Mouse (Mus musculus) MEL (cell line): ENCODE results near the gene Nap1l5. TPM values are rescaled to one million over a fixed set of nuclear protein-coding genes. Genes with fewer than 3 reads are reported as not detected.

Experiments used
- DNase-seq: peaks from one replicate; pipeline ENCODE4 v3.0.0; 2011; ENCODE audit warnings: low read depth, low spot score
- H3K27ac ChIP-seq: 2 replicates; pipeline ENCODE4 v1.5.1; 2012; ENCODE audit warnings: low read depth, mild to moderate bottlenecking, control low read depth, low read length, moderate library complexity; ENCODE audit not compliant: control insufficient read depth
- H3K27me3 ChIP-seq, 2 experiments: fragments of 150-350 bp in 1 of 2; sonication (generic) in 1 of 2; 2 replicates each; pipeline ENCODE4 v1.6.1; 2012; ENCODE audit warnings: low read length in 2 of 2, mild to moderate bottlenecking in 2 of 2, improper control_type of control experiment in 1 of 2, moderate library complexity in 1 of 2; ENCODE audit not compliant: insufficient read depth in 2 of 2, control insufficient read depth in 1 of 2
- H3K36me3 ChIP-seq, 2 experiments: 2 replicates each; pipeline ENCODE4 v1.6.1; 2012 to 2014; ENCODE audit warnings: low read length in 2 of 2, improper control_type of control experiment in 1 of 2, inconsistent platforms in 1 of 2, mild to moderate bottlenecking in 1 of 2; ENCODE audit not compliant: insufficient read depth in 2 of 2, control insufficient read depth in 1 of 2
- H3K4me1 ChIP-seq, 2 experiments: fragments of 150-350 bp in 1 of 2; sonication (generic) in 1 of 2; 2 replicates each; pipeline ENCODE4 v1.6.1; 2012; ENCODE audit warnings: low read length in 2 of 2, improper control_type of control experiment in 1 of 2, mild to moderate bottlenecking in 1 of 2; ENCODE audit not compliant: insufficient read depth in 2 of 2, control insufficient read depth in 1 of 2
- H3K4me3 ChIP-seq, 2 experiments: fragments of 150-350 bp in 1 of 2; sonication (generic) in 1 of 2; 2 replicates each; pipeline ENCODE4 v1.5.1; 2012; ENCODE audit warnings: low read depth in 2 of 2, low read length in 2 of 2, mild to moderate bottlenecking in 2 of 2, moderate library complexity in 2 of 2, control low read depth in 1 of 2, improper control_type of control experiment in 1 of 2; ENCODE audit not compliant: control insufficient read depth in 1 of 2, insufficient read depth in 1 of 2
- H3K79me2 ChIP-seq: 2 replicates; pipeline ENCODE4 v1.6.1; 2012; ENCODE audit warnings: mild to moderate bottlenecking, low read length, moderate library complexity; ENCODE audit not compliant: control insufficient read depth, poor library complexity, insufficient read depth
- H3K9ac ChIP-seq: 2 replicates; pipeline ENCODE4 v1.6.1; 2012; ENCODE audit warnings: low read depth, mild to moderate bottlenecking, control low read depth, low read length, moderate library complexity; ENCODE audit not compliant: control insufficient read depth, poor library complexity, severe bottlenecking
- H3K9me3 ChIP-seq: fragments of 150-350 bp; sonication (generic); replicated peaks from 2 replicates; pipeline ENCODE4 v1.6.1; 2012; ENCODE audit warnings: mild to moderate bottlenecking, low read length, improper control_type of control experiment, moderate library complexity; ENCODE audit not compliant: insufficient read depth
- BHLHE40 ChIP-seq: IDR thresholded peaks from 2 replicates; pipeline ENCODE4 v1.6.1; 2012; ENCODE audit warnings: low read depth, mild to moderate bottlenecking, inconsistent platforms, low read length, improper control_type of control experiment, borderline replicate concordance
- CHD1 ChIP-seq: IDR thresholded peaks from 2 replicates; pipeline ENCODE4 v1.6.1; 2012; ENCODE audit warnings: low read depth, mild to moderate bottlenecking, inconsistent platforms, low read length, improper control_type of control experiment
- E2F4 ChIP-seq: IDR thresholded peaks from 2 replicates; pipeline ENCODE4 v1.6.1; 2011; ENCODE audit warnings: low read depth, low read length, improper control_type of control experiment, borderline replicate concordance
- EP300 ChIP-seq, 2 experiments: IDR thresholded peaks; 2 replicates each; pipeline ENCODE4 v1.6.1; 2011; ENCODE audit warnings: improper control_type of control experiment in 2 of 2, low read length in 2 of 2, low read depth in 1 of 2, mild to moderate bottlenecking in 1 of 2
- GATA1 ChIP-seq: IDR thresholded peaks from 2 replicates; pipeline ENCODE4 v1.6.1; 2011; ENCODE audit warnings: low read depth, low read length, improper control_type of control experiment
- MEF2A ChIP-seq: IDR thresholded peaks from 2 replicates; pipeline ENCODE4 v1.6.1; 2014; ENCODE audit warnings: low read depth, mild to moderate bottlenecking, inconsistent platforms, low read length, improper control_type of control experiment; ENCODE audit not compliant: poor library complexity, insufficient replicate concordance, severe bottlenecking; ENCODE audit errors: extremely low read depth
- MYB ChIP-seq: IDR thresholded peaks from 2 replicates; pipeline ENCODE4 v1.6.1; 2011; ENCODE audit warnings: mild to moderate bottlenecking, low read depth, low read length, improper control_type of control experiment
- MYC ChIP-seq: IDR thresholded peaks from 2 replicates; pipeline ENCODE4 v1.6.1; 2011; ENCODE audit warnings: low read depth, mild to moderate bottlenecking, low read length, improper control_type of control experiment, moderate library complexity
- NELFE ChIP-seq: IDR thresholded peaks from 2 replicates; pipeline ENCODE4 v1.6.1; 2011; ENCODE audit warnings: low read depth, low read length, improper control_type of control experiment
- NRF1 ChIP-seq: IDR thresholded peaks from 2 replicates; pipeline ENCODE4 v1.6.1; 2014; ENCODE audit warnings: low read depth, mild to moderate bottlenecking, inconsistent platforms, low read length, improper control_type of control experiment, moderate library complexity; ENCODE audit not compliant: poor library complexity, insufficient read depth, severe bottlenecking
- POLR2A ChIP-seq, 2 experiments: IDR thresholded peaks; 2 replicates each; pipeline ENCODE4 v1.6.1; 2011 to 2012; ENCODE audit warnings: low read length in 2 of 2, mild to moderate bottlenecking in 2 of 2, control low read depth in 1 of 2, improper control_type of control experiment in 1 of 2, low read depth in 1 of 2, moderate library complexity in 1 of 2; ENCODE audit not compliant: control insufficient read depth in 1 of 2, insufficient read depth in 1 of 2, poor library complexity in 1 of 2
- POLR2AphosphoS2 ChIP-seq: IDR thresholded peaks from 2 replicates; pipeline ENCODE4 v1.6.1; 2011; ENCODE audit warnings: low read length, improper control_type of control experiment
- POLR2AphosphoS5 ChIP-seq: IDR thresholded peaks from 2 replicates; pipeline ENCODE4 v1.6.1; 2012; ENCODE audit warnings: low read depth, borderline replicate concordance, mild to moderate bottlenecking, inconsistent platforms, low read length, moderate library complexity, mixed read lengths
- RCOR1 ChIP-seq: IDR thresholded peaks from 2 replicates; pipeline ENCODE4 v1.6.1; 2012; ENCODE audit warnings: low read depth, mild to moderate bottlenecking, inconsistent platforms, low read length, improper control_type of control experiment
- USF2 ChIP-seq, 2 experiments: IDR thresholded peaks; 2 replicates each; pipeline ENCODE4 v1.6.1; 2011 to 2012; ENCODE audit warnings: improper control_type of control experiment in 2 of 2, low read length in 2 of 2, borderline replicate concordance in 1 of 2, inconsistent platforms in 1 of 2, low read depth in 1 of 2, mild to moderate bottlenecking in 1 of 2; ENCODE audit not compliant: insufficient read depth in 1 of 2
- ZC3H11A ChIP-seq: IDR thresholded peaks from 2 replicates; pipeline ENCODE4 v1.6.1; 2012; ENCODE audit warnings: low read depth, mild to moderate bottlenecking, inconsistent platforms, low read length, improper control_type of control experiment
- ZKSCAN1 ChIP-seq: IDR thresholded peaks from 2 replicates; pipeline ENCODE4 v1.6.1; 2012; ENCODE audit warnings: low read depth, mild to moderate bottlenecking, inconsistent platforms, low read length, improper control_type of control experiment, moderate library complexity
- ZMIZ1 ChIP-seq: IDR thresholded peaks from 2 replicates; pipeline ENCODE4 v1.6.1; 2012; ENCODE audit warnings: low read depth, mild to moderate bottlenecking, inconsistent platforms, low read length, improper control_type of control experiment, moderate library complexity
- ZNF384 ChIP-seq: IDR thresholded peaks from 2 replicates; pipeline ENCODE4 v1.6.1; 2012; ENCODE audit warnings: low read depth, mild to moderate bottlenecking, inconsistent platforms, low read length, improper control_type of control experiment
- polyA plus RNA-seq, 2 experiments: library from polyadenylated mRNA; stranded (reverse) in 1 of 2; unstranded in 1 of 2; fragments of >175 nt in 1 of 2; fragments of >200 nt in 1 of 2; gene quantifications; 2 replicates each; pipeline versions ENCODE4 v1.2.1 to v1.2.4; 2012; ENCODE audit warnings: low replicate concordance in 2 of 2, low read depth in 1 of 2; ENCODE audit not compliant: insufficient read length in 2 of 2, insufficient read depth in 1 of 2, missing spikeins in 1 of 2
- total RNA-seq: library from RNA; depleted of rRNA; stranded (reverse); fragments of 300-350 nt; gene quantifications from 2 replicates; pipeline ENCODE4 v1.2.3, GENCODE M21; 2012

Nap1l5 gene
- total and polyA plus RNA-seq, 3 experiments, result 0.06 TPM; not detected in 2

GRCm38 (mm10) chr6:58907336-58907735, 460 bp upstream of the Nap1l5 start:
- no peaks in the 10 kb centered on the region for H3K79me2 ChIP-seq
- H3K9me3 ChIP-seq, result no peaks in the 10 kb centered on the region
- H3K4me3 ChIP-seq, result no peak overlapping the region
- no peaks in the 10 kb centered on the region for H3K36me3 ChIP-seq
- DNase-seq, result no peak
- no peaks in the 10 kb centered on the region for H3K27me3 ChIP-seq
- TF ChIP-seq RCOR1 (no peak), GATA1 (no peak), MYB (no peak), POLR2AphosphoS2 (no peak), ZMIZ1 (no peak), ZKSCAN1 (no peak), MYC (no peak), ZNF384 (no peak), E2F4 (no peak), MEF2A (no peak), NELFE (no peak), ZC3H11A (no peak), POLR2AphosphoS5 (no peak), USF2 (IDR thresholded peaks at IDR 0.05; ENCODE audit: borderline replicate concordance in 1 of 2, insufficient read depth in 1 of 2, low read depth in 1 of 2, low read length in 2 of 2) (no peak)
- TF ChIP-seq, all 39 proteins: peak for 0
- Histone ChIP-seq H3K27ac (no peak overlapping the region), H3K9ac (no peak overlapping the region), H3K4me1 (no peaks in the 10 kb centered on the region)

GRCm38 (mm10) chr6:58904551-58904950, 2.3 kb downstream of the Nap1l5 start:
- no peaks in the 10 kb centered on the region for H3K79me2 ChIP-seq
- no peaks in the 10 kb centered on the region for H3K36me3 ChIP-seq
- no peaks in the 10 kb centered on the region for H3K9me3 ChIP-seq
- no peak overlapping the region for H3K4me3 ChIP-seq
- H3K27ac ChIP-seq, result no peak overlapping the region
- TF ChIP-seq ZNF384, result no peak
- TF ChIP-seq CHD1, result no peak
- TF ChIP-seq EP300 (IDR thresholded peaks at IDR 0.05; ENCODE audit: low read depth in 1 of 2, low read length in 2 of 2), result no peak
- TF ChIP-seq GATA1, result no peak
- TF ChIP-seq NRF1, result no peak
- no peak for TF ChIP-seq BHLHE40
- TF ChIP-seq RCOR1, result no peak
- no peak for TF ChIP-seq POLR2A (IDR thresholded peaks at IDR 0.05; ENCODE audit: control insufficient read depth in 1 of 2, insufficient read depth in 1 of 2, low read depth in 1 of 2, low read length in 2 of 2, poor library complexity in 1 of 2)
- TF ChIP-seq, all 39 proteins: peak for 0
- Histone ChIP-seq H3K9ac (no peak overlapping the region), H3K27me3 (no peaks in the 10 kb centered on the region), H3K4me1 (no peaks in the 10 kb centered on the region)
- no peak for DNase-seq
